Mouse (Mus musculus): ENCODE results near the gene Chd2.

- no peak for TF ChIP-seq CTCF (IDR thresholded peaks at IDR 0.05; ENCODE audit: low read depth, low read length)
- no peak for TF ChIP-seq POLR2A (IDR thresholded peaks at IDR 0.05; ENCODE audit: insufficient read depth, low read length)
These were observed 149.3 kb downstream of the Chd2 start for GRCm38 (mm10) chr7:73392359-73392758.

Measured in ES-Bruce4 (cell line).